Mouse (Mus musculus) embryonic fibroblast, embryonic 13.5 days (primary cell): ENCODE data around the gene Myrip.
"Not testable (repeated sequence)": the region's sequence is repeated elsewhere in the genome, so short reads cannot be mapped to it uniquely, and the experiment has no call there.

Experiments used
- CTCF ChIP-seq: IDR thresholded peaks from 2 replicates; pipeline ENCODE4 v1.5.1; 2011; ENCODE audit warnings: mild to moderate bottlenecking, control low read depth, low read length, moderate library complexity, borderline replicate concordance; ENCODE audit not compliant: insufficient read depth
- POLR2A ChIP-seq: IDR thresholded peaks from 2 replicates; pipeline ENCODE4 v1.6.1; 2011; ENCODE audit warnings: low read depth, mild to moderate bottlenecking, control low read depth, low read length, moderate library complexity

- not testable (repeated sequence) for TF ChIP-seq CTCF, POLR2A
Measured at GRCm38 (mm10) chr9:120301213-120301612, at the start of gene Myrip.
